In genomic region chr16:45653934-45654332, GRCm38 (mm10) we compare ENCODE assay signal across 8 mouse cellular contexts. TPM values are rescaled to one million over a fixed set of nuclear protein-coding genes. Genes with fewer than 3 reads are reported as not detected.
A peak's percentile ranks its signal among the peaks of the same experiment; 100 is the strongest.
DNase-seq lines count a peak whose midpoint lies in the region; ATAC-seq lines count a peak whose summit lies in the region.

Gene BC016579, minus strand, starts transcription at chr16:45654068.

- H3K9me3 ChIP-seq in limb, embryonic 12.5 days = no peaks in the 10 kb centered on the region
- H3K9me3 ChIP-seq in midbrain, embryonic 11.5 days (ENCODE audit: control insufficient read depth, low read length) = no peaks in the 10 kb centered on the region

- peak within 1 kb of the TSS; percentile 76 for H3K4me2 ChIP-seq in limb, embryonic 12.5 days
- peak within 1 kb of the TSS; percentile 40 for H3K4me2 ChIP-seq in midbrain, embryonic 11.5 days

- peaks cover 28% of the 10 kb centered on the region for H3K27me3 ChIP-seq in limb, embryonic 12.5 days
- peaks cover 8% of the 10 kb centered on the region; the same call in 1 of the 2 replicates for H3K27me3 ChIP-seq in midbrain, embryonic 11.5 days (ENCODE audit: control insufficient read depth, insufficient read depth, low read length)

- peaks cover 4% of the 10 kb centered on the region for H3K4me1 ChIP-seq in limb, embryonic 12.5 days (replicated peaks)
- peaks cover 2% of the 10 kb centered on the region; the same call in 1 of the 2 replicates for H3K4me1 ChIP-seq in midbrain, embryonic 11.5 days (ENCODE audit: control insufficient read depth, insufficient read depth, low read length)

- no peak within 1 kb of the TSS for H3K27ac ChIP-seq in limb, embryonic 12.5 days
- no peak within 1 kb of the TSS for H3K27ac ChIP-seq in midbrain, embryonic 11.5 days (ENCODE audit: low read depth, low read length)

- 3% methylated on average over 20 of the region's 20 CpGs for WGBS in limb, embryonic 12.5 days
- WGBS in midbrain, embryonic 11.5 days = 4% methylated on average over 20 of the region's 20 CpGs

- DNase-seq in adrenal gland, postnatal 36 days = peak; percentile 17 to 20
- no peak for DNase-seq in adrenal gland, postnatal 14 days
- peak; percentile 3 for DNase-seq in T-cell, adult 2 months (ENCODE audit: low spot score)
- peak; percentile 80 for DNase-seq in midbrain, embryonic 11.5 days (ENCODE audit: low spot score, missing footprints)
- peak; percentile 40 for DNase-seq in urinary bladder, adult 2 months (ENCODE audit: low spot score)
- no peak for DNase-seq in layer of hippocampus, postnatal 25 days (ENCODE audit: extremely low spot score in 1 of 2, low spot score in 1 of 2)

- no peaks in the 10 kb centered on the region for H3K36me3 ChIP-seq in limb, embryonic 12.5 days
- H3K36me3 ChIP-seq in midbrain, embryonic 11.5 days (ENCODE audit: control insufficient read depth, insufficient read depth, low read length) = no peaks in the 10 kb centered on the region

- H3K4me3 ChIP-seq in limb, embryonic 12.5 days (replicated peaks) = peak within 1 kb of the TSS; percentile 39
- H3K4me3 ChIP-seq in midbrain, embryonic 11.5 days (ENCODE audit: low read depth, low read length) = peak within 1 kb of the TSS; percentile 14; the same call in 1 of the 2 replicates

- peak; percentile 72 to 75 for ATAC-seq in hematopoietic stem cell, adult 5-6 weeks (replicated peaks in 1 of 2; ENCODE audit: insufficient read depth in 1 of 2, low FRiP score in 2 of 2, low TSS enrichment in 1 of 2, low read depth in 1 of 2, poor library complexity in 2 of 2, severe bottlenecking in 2 of 2)
- ATAC-seq in limb, embryonic 12.5 days (ENCODE audit: insufficient number of reproducible peaks, insufficient read depth, low FRiP score, low TSS enrichment, low read depth) = no peak
- peak; percentile 22; the same call in 1 of the 2 replicates for ATAC-seq in midbrain, embryonic 11.5 days (ENCODE audit: low FRiP score)

- peak within 1 kb of the TSS; percentile 45; the same call in 1 of the 2 replicates for H3K9ac ChIP-seq in limb, embryonic 12.5 days (replicated peaks)
- H3K9ac ChIP-seq in midbrain, embryonic 11.5 days (ENCODE audit: low read length) = no peak within 1 kb of the TSS

RNA-seq across cellular contexts. Expression of gene BC016579, which starts in this region (rescaled TPM):
- total RNA-seq in adrenal gland, postnatal 36 days (2021) = under 1 TPM; 0.16 to 0.20 TPM
- total RNA-seq in adrenal gland, postnatal 14 days (2021) = 0.15 TPM in 1 of 2 replicates, not detected in the other
- total RNA-seq in hematopoietic stem cell, adult 5-6 weeks (2017) = 3.9 and 8.8 TPM in 2 replicates
- polyA plus RNA-seq in limb, embryonic 12.5 days (2016; fragmentation: Nextera tagmentation; extraction: Ambion mirVana) = 0.09 and 0.19 TPM in 2 replicates
- 0.08 TPM in 1 of 2 replicates, not detected in the other for polyA plus RNA-seq in midbrain, embryonic 11.5 days (2014; fragmentation: Nextera tagmentation; extraction: Ambion mirVana)
- polyA plus RNA-seq in urinary bladder, adult 2 months (2012; rRNA removed) = 1.6 and 2.5 TPM in 2 replicates
- under 1 TPM in 1 of 2 experiments, not detected in 1; 0.32 TPM for total RNA-seq in layer of hippocampus, postnatal 25 days (2021)

Comparison
In these comparisons a context has a peak if more than half of its experiments do, and no peak if none do; other contexts are left out.
1. Peak in DNase-seq in adrenal gland, postnatal 36 days; RNA of the gene not detected or under 1 TPM.
2. Peak in DNase-seq, ATAC-seq, H3K4me3 ChIP-seq and H3K4me2 ChIP-seq in midbrain, embryonic 11.5 days; RNA of the gene not detected or under 1 TPM.
3. DNase-seq: peak in T-cell, adult 2 months (single experiment) and urinary bladder, adult 2 months (single experiment); none in adrenal gland, postnatal 14 days (single experiment) and layer of hippocampus, postnatal 25 days (0 of 2).